Mouse (Mus musculus): ENCODE data around the gene Hus1b.

- TF ChIP-seq CTCF (IDR thresholded peaks at IDR 0.05; ENCODE audit: control insufficient read depth, insufficient read depth, insufficient read length) (no peak), CEBPB (IDR thresholded peaks at IDR 0.05; ENCODE audit: low read depth) (no peak)
Measured at GRCm38 (mm10) chr13:30952044-30952443, 4.5 kb upstream of the Hus1b start.
